Mouse (Mus musculus) embryonic fibroblast, embryonic 13.5 days (primary cell): ENCODE measurements at regions not wholly inside any gene's neighbourhood (a gene's known extent, or its start where the extent isn't known, plus 50 kb on each side); places are given as distances from the start of the nearest gene placed in this dataset.

ENCODE experiments used
- CTCF ChIP-seq: IDR thresholded peaks from 2 replicates; pipeline ENCODE4 v1.5.1; 2011; ENCODE audit warnings: mild to moderate bottlenecking, control low read depth, low read length, moderate library complexity, borderline replicate concordance; ENCODE audit not compliant: insufficient read depth
- POLR2A ChIP-seq: IDR thresholded peaks from 2 replicates; pipeline ENCODE4 v1.6.1; 2011; ENCODE audit warnings: low read depth, mild to moderate bottlenecking, control low read depth, low read length, moderate library complexity

GRCm38 (mm10) chr8:78022986-78023385 is 190.1 kb upstream of the Ttc29 start:
- TF ChIP-seq CTCF, result no peak
- TF ChIP-seq POLR2A, result no peak
